Mouse (Mus musculus) midbrain, embryonic 11.5 days (tissue): ENCODE data around the gene Ska3. TPM values are rescaled to one million over a fixed set of nuclear protein-coding genes. Genes with fewer than 3 reads are reported as not detected.

Experiments
- ATAC-seq: fragments of 200-750 bp; cut with Nextera tagmentation; 2 replicates; pipeline ENCODE4 v1.8.0; 2017; ENCODE audit warnings: moderate TSS enrichment, moderate library complexity; ENCODE audit not compliant: low FRiP score
- DNase-seq: peaks from one replicate; pipeline ENCODE4 v3.0.0; 2015; ENCODE audit warnings: low spot score; ENCODE audit errors: missing footprints
- H3K27ac ChIP-seq: fragments of 300-500 bp; sonication (generic); 2 replicates; pipeline ENCODE4 v1.5.1; 2014; ENCODE audit warnings: low read depth, low read length
- H3K27me3 ChIP-seq: fragments of 300-500 bp; sonication (generic); 2 replicates; pipeline ENCODE4 v1.6.1; 2014; ENCODE audit warnings: mild to moderate bottlenecking, low read length, moderate library complexity, mixed read lengths; ENCODE audit not compliant: control insufficient read depth, insufficient read depth
- H3K36me3 ChIP-seq: fragments of 300-500 bp; sonication (generic); 2 replicates; pipeline ENCODE4 v1.6.1; 2014; ENCODE audit warnings: mild to moderate bottlenecking, low read length, moderate library complexity, mixed read lengths; ENCODE audit not compliant: control insufficient read depth, insufficient read depth
- H3K4me1 ChIP-seq: fragments of 300-500 bp; sonication (generic); 2 replicates; pipeline ENCODE4 v1.6.1; 2014; ENCODE audit warnings: low read length; ENCODE audit not compliant: control insufficient read depth, insufficient read depth
- H3K4me2 ChIP-seq: fragments of 300-500 bp; sonication (generic); 2 replicates; pipeline ENCODE4 v1.6.1; 2014; ENCODE audit warnings: mild to moderate bottlenecking, moderate library complexity
- H3K4me3 ChIP-seq: fragments of 300-500 bp; sonication (generic); 2 replicates; pipeline ENCODE4 v1.5.1; 2014; ENCODE audit warnings: low read depth, low read length
- H3K9ac ChIP-seq: fragments of 300-500 bp; sonication (generic); 2 replicates; pipeline ENCODE4 v1.6.1; 2014; ENCODE audit warnings: low read length
- H3K9me3 ChIP-seq: fragments of 300-500 bp; sonication (generic); 2 replicates; pipeline ENCODE4 v1.6.1; 2016; ENCODE audit warnings: low read length; ENCODE audit not compliant: control insufficient read depth
- WGBS: fragments of 180-500 bp; shearing (Covaris S2); extraction: QIAGEN DNeasy Blood & Tissue Kit; methylation state at CpG from one replicate; pipeline ENCODE4 v1.1.7; 2014; 5-methylcytosine and 5-hydroxymethylcytosine counted together
- microRNA-seq: library from miRNA; unstranded; fragments of <30 nt; microRNA quantifications from one replicate; pipeline ENCODE4, GENCODE M21; 2017
- polyA plus RNA-seq: library from polyadenylated mRNA; unstranded; fragments of >200 nt; fragmentation: Nextera tagmentation; extraction: Ambion mirVana; gene quantifications from 2 replicates; pipeline ENCODE4 v1.2.1, GENCODE M21; 2014

Ska3 gene
- polyA plus RNA-seq, 1 experiment from 2014 or later = 43.0 TPM

- Histone ChIP-seq H3K36me3 (no peaks in the 10 kb centered on the region), H3K4me1 (no peaks in the 10 kb centered on the region), H3K4me3 (no peak overlapping the region), H3K9me3 (no peaks in the 10 kb centered on the region), H3K27ac (no peak overlapping the region), H3K27me3 (no peaks in the 10 kb centered on the region), H3K9ac (no peak overlapping the region), H3K4me2 (no peak overlapping the region)
- WGBS = 86% methylated on average over 6 of the region's 6 CpGs
- ATAC-seq (no peak), DNase-seq (no peak)
Observed at GRCm38 (mm10) chr14:57772157-57772815, 53.7 kb downstream of the Ska3 start.

- H3K4me2 ChIP-seq = no peak overlapping the region
- H3K4me1 ChIP-seq = no peaks in the 10 kb centered on the region
- no peak overlapping the region for H3K27ac ChIP-seq
- WGBS = 96% methylated on average over 5 of the region's 5 CpGs
- DNase-seq (no peak), ATAC-seq (no peak)
- no peaks in the 10 kb centered on the region for H3K36me3 ChIP-seq
- H3K27me3 ChIP-seq = no peaks in the 10 kb centered on the region
- H3K4me3 ChIP-seq = no peak overlapping the region
- no peaks in the 10 kb centered on the region for H3K9me3 ChIP-seq
- H3K9ac ChIP-seq = no peak overlapping the region
Observed at GRCm38 (mm10) chr14:57769102-57769501, 56.9 kb downstream of the Ska3 start.

GRCm38 (mm10) chr14:57760447-57761412 lies 65.3 kb downstream of the Ska3 start:
- Histone ChIP-seq H3K9me3 (no peaks in the 10 kb centered on the region), H3K27ac (no peak overlapping the region), H3K4me1 (no peaks in the 10 kb centered on the region; the same call in 1 of the 2 replicates), H3K4me3 (no peak overlapping the region), H3K9ac (no peak overlapping the region), H3K36me3 (no peaks in the 10 kb centered on the region), H3K4me2 (no peak overlapping the region), H3K27me3 (no peaks in the 10 kb centered on the region)
- no peak for ATAC-seq
- DNase-seq = peak; percentile 83
- WGBS = 54% methylated on average over 10 of the region's 10 CpGs

GRCm38 (mm10) chr14:57758237-57758636 lies 67.7 kb downstream of the Ska3 start, which contains the start of gene Lats2:
Gene Lats2 (minus strand): TSS chr14:57758388.
- ATAC-seq (no peak), DNase-seq (no peak)
- Histone ChIP-seq H3K36me3 (no peaks in the 10 kb centered on the region), H3K27ac (no peak within 1 kb of the TSS), H3K4me1 (peaks cover 5% of the 10 kb centered on the region), H3K9me3 (no peaks in the 10 kb centered on the region), H3K9ac (no peak within 1 kb of the TSS), H3K27me3 (no peaks in the 10 kb centered on the region), H3K4me3 (no peak within 1 kb of the TSS), H3K4me2 (no peak within 1 kb of the TSS)
- WGBS = 86% methylated on average over 4 of the region's 4 CpGs

Small RNAs within 50 kb of the gene (microRNA-seq; reads per million reads assigned to microRNA genes)
- 1.5 reads per million for gene Mir3077

Other genes starting within 250 kb of the Ska3 start
- gene Xpo4, start 160.8 kb downstream of the Ska3 start, polyA plus RNA-seq = 32.6 and 33.9 TPM in 2 replicates
- gene Gm49361, start 80.1 kb downstream of the Ska3 start, polyA plus RNA-seq = not detected in 2 replicates
- gene Lats2, start 67.8 kb downstream of the Ska3 start, polyA plus RNA-seq = 10.7 and 11.2 TPM in 2 replicates
- gene Sap18, start 28.0 kb downstream of the Ska3 start, polyA plus RNA-seq = 23.6 and 27.9 TPM in 2 replicates
- gene Mrpl57, start within 50 bp of the Ska3 start, polyA plus RNA-seq = 129 and 136 TPM in 2 replicates
- 53.6 and 59.1 TPM in 2 replicates for gene Zdhhc20, start 64.1 kb upstream of the Ska3 start, polyA plus RNA-seq
- gene Micu2, start 173.1 kb upstream of the Ska3 start, polyA plus RNA-seq = 54.1 and 54.5 TPM in 2 replicates
- 1.8 and 2.0 TPM in 2 replicates for gene Fgf9, start 244.4 kb upstream of the Ska3 start, polyA plus RNA-seq